Mouse (Mus musculus) limb, embryonic 11.5 days (tissue): ENCODE data around the gene Kctd5. TPM values are rescaled to one million over a fixed set of nuclear protein-coding genes. Genes with fewer than 3 reads are reported as not detected.

Source experiments
- ATAC-seq: fragments of 200-750 bp; cut with Nextera tagmentation; 2 replicates; pipeline ENCODE4 v1.8.0; 2017; ENCODE audit warnings: low read depth; ENCODE audit not compliant: insufficient number of reproducible peaks, low FRiP score, low TSS enrichment
- DNase-seq: peaks from one replicate; pipeline ENCODE4 v3.0.0-alpha.2; 2015; ENCODE audit warnings: low spot score
- H3K27ac ChIP-seq: fragments of 300-500 bp; sonication (generic); replicated peaks from 2 replicates; pipeline ENCODE4 v1.5.1; 2014; ENCODE audit warnings: low read depth, mild to moderate bottlenecking, low read length
- H3K27me3 ChIP-seq: fragments of 300-500 bp; sonication (generic); 2 replicates; pipeline ENCODE4 v1.6.1; 2014; ENCODE audit warnings: mild to moderate bottlenecking, low read length, mixed read lengths; ENCODE audit not compliant: control insufficient read depth, insufficient read depth
- H3K36me3 ChIP-seq: fragments of 300-500 bp; sonication (generic); 2 replicates; pipeline ENCODE4 v1.6.1; 2014; ENCODE audit warnings: mild to moderate bottlenecking, low read length, moderate library complexity, mixed read lengths; ENCODE audit not compliant: control insufficient read depth, insufficient read depth
- H3K4me1 ChIP-seq: fragments of 300-500 bp; sonication (generic); 2 replicates; pipeline ENCODE4 v1.6.1; 2014; ENCODE audit warnings: low read length, mixed read lengths; ENCODE audit not compliant: control insufficient read depth, insufficient read depth
- H3K4me2 ChIP-seq: fragments of 300-500 bp; sonication (generic); 2 replicates; pipeline ENCODE4 v1.6.1; 2014; ENCODE audit warnings: low read depth, mild to moderate bottlenecking, moderate library complexity; ENCODE audit not compliant: severe bottlenecking
- H3K4me3 ChIP-seq: fragments of 300-500 bp; sonication (generic); 2 replicates; pipeline ENCODE4 v1.5.1; 2014; ENCODE audit warnings: low read depth, low read length
- H3K9ac ChIP-seq: fragments of 300-500 bp; sonication (generic); 2 replicates; pipeline ENCODE4 v1.6.1; 2014; ENCODE audit warnings: mild to moderate bottlenecking, low read length
- H3K9me3 ChIP-seq: fragments of 300-500 bp; sonication (generic); 2 replicates; pipeline ENCODE4 v1.6.1; 2016; ENCODE audit warnings: low read length; ENCODE audit not compliant: control insufficient read depth
- WGBS: fragments of 180-500 bp; shearing (Covaris S2); extraction: QIAGEN DNeasy Blood & Tissue Kit; methylation state at CpG from one replicate; pipeline ENCODE4 v1.1.7; 2014; 5-methylcytosine and 5-hydroxymethylcytosine counted together
- polyA plus RNA-seq: library from polyadenylated mRNA; unstranded; fragments of >200 nt; fragmentation: Nextera tagmentation; extraction: Ambion mirVana; gene quantifications from 2 replicates; pipeline ENCODE4 v1.2.1, GENCODE M21; 2014

Gene Kctd5
- polyA plus RNA-seq, 1 experiment from 2014 or later, result 91.3 TPM

- no peak overlapping the region for H3K4me3 ChIP-seq
Measured at GRCm38 (mm10) chr17:24030551-24030950, 42.7 kb downstream of the Kctd5 start.

GRCm38 (mm10) chr17:24029477-24029876 lies 43.8 kb downstream of the Kctd5 start:
- Histone ChIP-seq H3K4me3 (no peak overlapping the region), H3K36me3 (no peaks in the 10 kb centered on the region), H3K9ac (no peak overlapping the region), H3K27me3 (no peaks in the 10 kb centered on the region), H3K4me2 (no peak overlapping the region), H3K27ac (no peak overlapping the region), H3K9me3 (no peaks in the 10 kb centered on the region), H3K4me1 (no peaks in the 10 kb centered on the region)
- no peak for ATAC-seq
- 82% methylated on average over 7 of the region's 7 CpGs for WGBS
- no peak for DNase-seq

More at GRCm38 (mm10) chr17:24030551-24030950, 42.7 kb downstream of the Kctd5 start:
- H3K27ac ChIP-seq, result no peak overlapping the region
- H3K9ac ChIP-seq, result no peak overlapping the region
- no peaks in the 10 kb centered on the region for H3K36me3 ChIP-seq
- no peaks in the 10 kb centered on the region for H3K27me3 ChIP-seq
- DNase-seq (no peak), ATAC-seq (no peak)
- H3K4me1 ChIP-seq, result no peaks in the 10 kb centered on the region
- H3K9me3 ChIP-seq, result no peaks in the 10 kb centered on the region
- 70% methylated on average over 12 of the region's 22 CpGs for WGBS
- no peak overlapping the region for H3K4me2 ChIP-seq

- no peaks in the 10 kb centered on the region for H3K4me1 ChIP-seq
- H3K36me3 ChIP-seq, result no peaks in the 10 kb centered on the region
- no peaks in the 10 kb centered on the region for H3K27me3 ChIP-seq
- ATAC-seq (no peak), DNase-seq (no peak)
- no peak overlapping the region for H3K27ac ChIP-seq
- H3K4me2 ChIP-seq, result no peak overlapping the region
- H3K9me3 ChIP-seq, result no peaks in the 10 kb centered on the region
- no peak overlapping the region for H3K9ac ChIP-seq
- WGBS, result 80% methylated on average over 5 of the region's 5 CpGs
- no peak overlapping the region for H3K4me3 ChIP-seq
Measured at GRCm38 (mm10) chr17:24021375-24022199, 51.7 kb downstream of the Kctd5 start.

GRCm38 (mm10) chr17:24020696-24021095 lies 52.6 kb downstream of the Kctd5 start:
- Histone ChIP-seq H3K4me3 (no peak overlapping the region), H3K4me2 (no peak overlapping the region), H3K4me1 (no peaks in the 10 kb centered on the region), H3K27ac (no peak overlapping the region), H3K27me3 (no peaks in the 10 kb centered on the region), H3K9ac (no peak overlapping the region), H3K9me3 (no peaks in the 10 kb centered on the region), H3K36me3 (no peaks in the 10 kb centered on the region)
- DNase-seq (no peak), ATAC-seq (no peak)
- 56% methylated on average over 6 of the region's 6 CpGs for WGBS

- peak; percentile 42 for DNase-seq
- no peaks in the 10 kb centered on the region for H3K36me3 ChIP-seq
- WGBS, result 27% methylated on average over 14 of the region's 14 CpGs
Measured at GRCm38 (mm10) chr17:24015727-24016126, 57.6 kb downstream of the Kctd5 start.

GRCm38 (mm10) chr17:24014433-24014965 lies 58.8 kb downstream of the Kctd5 start:
- Histone ChIP-seq H3K4me2 (no peak overlapping the region), H3K9ac (no peak overlapping the region), H3K27me3 (no peaks in the 10 kb centered on the region), H3K4me1 (no peaks in the 10 kb centered on the region), H3K27ac (no peak overlapping the region), H3K4me3 (no peak overlapping the region), H3K36me3 (no peaks in the 10 kb centered on the region), H3K9me3 (no peaks in the 10 kb centered on the region)
- DNase-seq, result no peak
- ATAC-seq, result no peak
- 85% methylated on average over 5 of the region's 5 CpGs for WGBS

More at GRCm38 (mm10) chr17:24015727-24016126, 57.6 kb downstream of the Kctd5 start:
- no peak overlapping the region for H3K4me2 ChIP-seq
- no peak for ATAC-seq
- no peak overlapping the region for H3K27ac ChIP-seq
- H3K4me3 ChIP-seq, result no peak overlapping the region
- no peak overlapping the region for H3K9ac ChIP-seq
- H3K9me3 ChIP-seq, result no peaks in the 10 kb centered on the region
- H3K4me1 ChIP-seq, result no peaks in the 10 kb centered on the region
- no peaks in the 10 kb centered on the region for H3K27me3 ChIP-seq

GRCm38 (mm10) chr17:24012921-24013320 lies 60.4 kb downstream of the Kctd5 start:
- Histone ChIP-seq H3K4me3 (no peak overlapping the region), H3K4me2 (no peak overlapping the region), H3K36me3 (no peaks in the 10 kb centered on the region), H3K4me1 (no peaks in the 10 kb centered on the region), H3K9me3 (no peaks in the 10 kb centered on the region), H3K9ac (no peak overlapping the region), H3K27me3 (no peaks in the 10 kb centered on the region), H3K27ac (no peak overlapping the region)
- no peak for ATAC-seq
- no peak for DNase-seq
- 86% methylated on average over 2 of the region's 2 CpGs for WGBS

GRCm38 (mm10) chr17:24009617-24010016 lies 63.7 kb downstream of the Kctd5 start:
- WGBS, result 55% methylated on average over 5 of the region's 5 CpGs
- no peak overlapping the region for H3K4me2 ChIP-seq
- no peak for DNase-seq
- H3K4me1 ChIP-seq, result no peaks in the 10 kb centered on the region
- ATAC-seq, result no peak
- no peak overlapping the region for H3K4me3 ChIP-seq
- no peak overlapping the region for H3K9ac ChIP-seq
- no peaks in the 10 kb centered on the region; the same call in 1 of the 2 replicates for H3K9me3 ChIP-seq
- no peak overlapping the region for H3K27ac ChIP-seq
- H3K27me3 ChIP-seq, result no peaks in the 10 kb centered on the region
- H3K36me3 ChIP-seq, result no peaks in the 10 kb centered on the region
